Mouse (Mus musculus) heart, postnatal 25 days (tissue): ENCODE data around the gene Actl7a. TPM values are rescaled to one million over a fixed set of nuclear protein-coding genes. Genes with fewer than 3 reads are reported as not detected.

Source experiments
- DNase-seq: peaks from one replicate; pipeline ENCODE4 v3.0.0; 2022; ENCODE audit warnings: low spot score
- intact Hi-C: fragments of 180-260 bp; cut with DNase I; formaldehyde crosslinking; loops from one replicate; pipeline ENCODE4 v1.15.1; 2025
- total RNA-seq, 2 experiments: library from RNA; stranded (reverse); gene quantifications; 2 replicates each; pipeline ENCODE4 v1.2.3; 2021

The Actl7a gene
- not detected for total RNA-seq

- no peak for DNase-seq
- intact Hi-C loops: no loop called here
Observed at GRCm38 (mm10) chr4:56743363-56744195, at the start of gene Actl7a. Actl7a (plus strand) TSS chr4:56743413.

GRCm38 (mm10) chr4:56696401-56696800 is 46.8 kb upstream of the Actl7a start:
- intact Hi-C loops: no loop called here
- DNase-seq: no peak

GRCm38 (mm10) chr4:56698671-56699070 is 44.5 kb upstream of the Actl7a start:
- intact Hi-C loops: no loop called here

GRCm38 (mm10) chr4:56702234-56702633 is 41.0 kb upstream of the Actl7a start:
- DNase-seq: no peak
- intact Hi-C loops: no loop called here

More at GRCm38 (mm10) chr4:56698671-56699070, 44.5 kb upstream of the Actl7a start:
- DNase-seq: no peak

GRCm38 (mm10) chr4:56713155-56713554 is 30.1 kb upstream of the Actl7a start:
- intact Hi-C loops: no loop called here

GRCm38 (mm10) chr4:56716801-56717200 is 26.4 kb upstream of the Actl7a start:
- intact Hi-C loops: no loop called here
- DNase-seq: no peak

More at GRCm38 (mm10) chr4:56713155-56713554, 30.1 kb upstream of the Actl7a start:
- DNase-seq: no peak

DNA sequence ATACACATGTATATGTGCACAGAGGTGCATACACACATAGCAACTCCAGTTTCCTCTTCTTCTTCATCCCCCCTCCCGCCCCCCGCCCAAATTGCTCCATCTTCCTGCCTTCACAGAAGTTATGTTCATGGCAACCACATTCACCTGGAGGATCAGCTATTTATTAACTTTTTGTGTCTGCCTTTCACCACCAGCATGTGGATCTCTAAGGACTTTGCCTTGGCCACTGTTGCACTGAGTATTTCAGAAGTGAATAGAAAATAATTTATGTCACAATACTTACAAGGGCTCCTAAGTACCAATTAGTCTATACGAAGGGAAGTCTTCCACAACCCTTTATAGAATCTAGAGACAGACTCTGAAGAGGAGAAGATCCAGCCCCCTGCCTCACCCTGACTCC is 25.3 kb upstream of the Actl7a start:
- no peak for DNase-seq
- intact Hi-C loops: no loop called here

- intact Hi-C loops: no loop called here
- DNase-seq: no peak
Observed at GRCm38 (mm10) chr4:56718573-56719442, 24.4 kb upstream of the Actl7a start.

GRCm38 (mm10) chr4:56719456-56719855 is 23.8 kb upstream of the Actl7a start:
- no peak for DNase-seq
- intact Hi-C loops: no loop called here

DNA sequence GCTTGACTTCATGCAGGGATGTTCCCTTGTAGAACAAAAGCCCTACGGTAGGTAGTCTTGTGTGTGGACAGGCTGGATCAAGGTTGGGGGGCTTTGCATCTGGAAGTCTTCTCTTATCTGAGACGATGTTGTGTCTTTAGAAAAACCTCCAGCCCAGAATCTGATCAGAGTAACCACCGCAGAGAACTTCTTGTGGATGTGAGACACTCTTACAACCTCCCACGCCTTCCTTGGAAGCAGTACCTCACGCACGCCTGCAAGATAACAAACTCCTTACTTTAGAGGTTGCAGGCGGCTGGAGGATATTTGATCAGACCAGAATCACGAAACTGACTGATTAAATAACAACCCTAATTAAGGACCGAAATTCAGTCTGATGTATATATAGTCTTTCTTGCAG is 22.8 kb upstream of the Actl7a start:
- intact Hi-C loops: no loop called here
- DNase-seq: no peak

GRCm38 (mm10) chr4:56721469-56721868 is 21.7 kb upstream of the Actl7a start:
- intact Hi-C loops: no loop called here
- no peak for DNase-seq

DNA sequence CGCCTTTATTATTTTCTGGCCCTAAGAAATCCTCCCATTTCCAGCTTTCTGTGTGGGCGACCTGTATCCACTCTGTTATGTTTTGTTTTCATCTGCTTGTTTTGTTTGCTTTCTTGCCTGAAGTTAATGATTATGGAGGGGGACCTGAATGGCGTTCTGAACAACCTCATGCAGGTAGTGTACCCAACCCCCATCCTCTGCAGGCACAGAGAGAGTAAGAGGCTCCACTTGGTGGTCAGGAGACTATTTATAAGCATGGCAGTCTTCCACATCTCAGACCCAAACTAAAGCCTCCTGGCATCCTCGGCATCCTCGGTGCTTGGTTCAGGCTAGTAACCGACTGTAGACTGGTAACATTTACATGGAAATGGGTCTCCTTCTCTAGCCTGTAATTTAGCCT is 20.9 kb upstream of the Actl7a start:
- intact Hi-C loops: no loop called here
- DNase-seq: no peak

DNA sequence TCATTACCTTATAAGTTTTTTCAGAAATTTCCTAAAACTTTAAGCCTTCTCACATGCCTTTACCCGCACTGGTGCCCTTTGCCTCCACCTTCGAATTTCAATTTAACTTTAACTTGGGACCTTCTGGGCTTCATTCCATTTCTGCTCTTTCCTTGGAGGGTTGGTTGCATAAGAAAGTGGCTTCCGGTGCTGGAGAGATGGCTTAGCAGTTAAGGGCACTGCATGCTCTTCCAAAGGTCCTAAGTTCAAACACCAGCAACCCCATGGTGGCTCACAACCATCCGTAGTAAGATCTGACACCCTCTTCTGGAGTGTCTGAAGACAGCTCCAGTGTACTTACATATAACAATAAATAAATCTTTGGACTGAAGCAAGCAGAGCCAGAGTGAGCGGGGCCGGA is 20.0 kb upstream of the Actl7a start:
- no peak for DNase-seq
- intact Hi-C loops: no loop called here

- no peak for DNase-seq
Observed at GRCm38 (mm10) chr4:56725839-56726238, 17.4 kb upstream of the Actl7a start.

GRCm38 (mm10) chr4:56740020-56740485 is 3.2 kb upstream of the Actl7a start, which contains the start of gene Gm26657:
Gm26657 (plus strand) TSS chr4:56740070.
- intact Hi-C loops: no loop called here
- DNase-seq: no peak

More at GRCm38 (mm10) chr4:56725839-56726238, 17.4 kb upstream of the Actl7a start:
- intact Hi-C loops: no loop called here

GRCm38 (mm10) chr4:56740611-56741010 is 2.6 kb upstream of the Actl7a start:
- intact Hi-C loops: no loop called here
- no peak for DNase-seq

DNA sequence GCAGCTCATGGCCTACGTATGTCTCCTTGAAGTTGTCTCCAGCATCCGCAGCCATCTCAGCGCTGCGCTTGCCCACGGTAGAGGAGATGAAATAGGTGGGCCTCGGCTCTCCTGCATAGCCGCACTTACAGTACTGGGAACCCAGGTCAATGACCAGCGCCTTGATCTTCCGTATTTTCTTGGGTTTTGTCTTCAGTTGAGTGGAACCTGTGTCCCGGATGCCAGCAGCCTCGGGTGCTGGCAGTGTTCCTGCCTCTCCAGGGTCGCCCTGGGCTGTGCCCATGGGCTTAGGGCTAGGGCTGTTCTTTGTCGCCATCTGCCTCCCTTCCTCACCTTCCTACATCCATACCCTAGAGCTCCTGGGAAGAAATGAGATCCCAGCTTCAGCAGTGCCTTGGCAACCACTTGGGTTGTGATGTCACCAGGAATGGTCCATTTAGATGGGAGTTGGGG is 2.1 kb upstream of the Actl7a start, which contains the start of gene Actl7b:
Actl7b (minus strand) TSS at position 403 of the 453 bp plus-strand sequence.
- intact Hi-C loops: no loop called here
- no peak for DNase-seq

DNA sequence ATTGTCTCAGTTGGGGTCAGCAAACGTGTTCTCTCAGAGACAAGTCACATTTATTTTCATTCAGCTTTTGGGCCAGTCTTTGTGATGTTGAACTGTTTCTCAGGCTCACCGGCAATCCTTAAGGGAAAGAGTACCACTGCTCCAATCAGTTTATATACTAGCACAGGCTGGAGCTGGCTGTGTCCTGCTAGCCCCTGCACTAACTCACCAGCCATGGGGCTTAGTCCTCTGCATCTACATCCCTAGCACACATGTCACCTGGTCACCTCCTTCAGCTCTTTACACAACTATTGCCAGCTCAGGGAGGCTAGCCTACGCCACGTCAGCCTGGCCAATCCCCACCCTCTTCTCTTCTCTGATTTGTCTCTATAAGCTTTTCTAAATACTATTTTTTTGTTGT is 515 bp upstream of the Actl7a start:
- intact Hi-C loops: no loop called here
- DNase-seq: no peak

GRCm38 (mm10) chr4:56746345-56746744 is 3.1 kb downstream of the Actl7a start:
- intact Hi-C loops: no loop called here
- no peak for DNase-seq

DNA sequence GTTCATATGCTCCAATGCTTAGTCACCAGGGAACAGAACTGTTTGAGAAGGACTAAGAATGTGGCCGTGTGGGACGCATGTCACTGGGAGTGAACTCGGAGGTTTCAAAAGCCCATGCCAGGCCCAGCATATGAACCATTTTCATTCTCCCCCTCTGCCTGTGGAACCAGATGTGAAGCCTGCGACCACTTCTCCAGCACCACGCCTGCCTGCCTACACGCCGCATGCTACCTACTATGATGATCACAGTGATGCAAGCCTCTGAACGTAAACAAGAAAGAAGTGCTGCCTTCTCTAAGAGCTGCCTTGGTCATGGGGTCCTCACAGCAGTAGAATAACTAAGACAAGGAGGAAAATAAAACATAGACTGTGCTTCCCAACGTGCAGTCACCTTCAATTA is 4.2 kb downstream of the Actl7a start:
- intact Hi-C loops: no loop called here
- DNase-seq: no peak

GRCm38 (mm10) chr4:56756021-56756420 is 12.8 kb downstream of the Actl7a start:
- intact Hi-C loops: no loop called here
- DNase-seq: no peak
